Comparison of ENCODE assay signal across 22 mouse cellular contexts in the genomic region with DNA sequence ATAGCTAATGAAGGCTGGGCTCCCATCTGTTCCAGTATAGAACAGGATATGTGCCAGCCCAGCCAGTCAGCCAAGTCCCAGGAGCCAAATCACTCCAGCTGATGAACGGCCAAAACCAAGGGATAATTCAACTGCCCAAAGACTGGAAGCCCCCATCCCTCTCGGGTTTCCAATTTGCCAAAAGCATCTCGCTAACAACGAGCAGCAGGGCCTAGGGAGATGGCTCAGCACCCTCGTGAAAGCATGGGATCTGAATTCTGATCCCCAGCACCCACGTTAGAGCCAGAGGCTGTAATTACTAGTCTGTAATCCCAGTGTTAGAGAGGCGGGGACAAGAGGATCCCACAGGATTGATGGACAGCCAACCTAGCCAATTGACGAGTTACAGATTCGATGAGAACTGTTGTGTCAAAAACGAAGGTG. TPM values are rescaled to one million over a fixed set of nuclear protein-coding genes. Genes with fewer than 3 reads are reported as not detected.
DNase-seq lines count a peak whose midpoint lies in the region; ATAC-seq and TF ChIP-seq lines count a peak whose summit lies in the region.
"Had no signal": no experiment of that assay in that cellular context is flagged by ENCODE, and none has a peak within 500 bp of the region (broad histone marks: within the 10 kb centered on the region; RNA-seq: fewer than 3 reads in every experiment).

No protein-coding gene starts in this region.

- WGBS in forebrain, embryonic 13.5 days = 62% methylated on average over 10 of the region's 10 CpGs
- 75% methylated on average over 10 of the region's 10 CpGs for WGBS in forebrain, embryonic 12.5 days
- 45% methylated on average over 10 of the region's 10 CpGs for whole genome bisulfite sequencing in hindbrain, postnatal 0 days
- WGBS in hindbrain, embryonic 11.5 days = 70% methylated on average over 10 of the region's 10 CpGs
- 51% methylated on average over 10 of the region's 10 CpGs for WGBS in forebrain, postnatal 0 days

- H3K27ac ChIP-seq in forebrain, embryonic 13.5 days = no peak overlapping the region
- H3K27ac ChIP-seq in forebrain, embryonic 12.5 days = no peak overlapping the region
- no peak overlapping the region for H3K27ac ChIP-seq in hindbrain, postnatal 0 days
- no peak overlapping the region for H3K27ac ChIP-seq in hindbrain, embryonic 11.5 days (ENCODE audit: low read depth, low read length)
- H3K27ac ChIP-seq in forebrain, postnatal 0 days (ENCODE audit: low read depth, low read length) = no peak overlapping the region
- H3K27ac ChIP-seq: embryonic facial prominence, embryonic 13.5 days; heart, embryonic 10.5 days; hindbrain, embryonic 14.5 days had no signal

- no peak overlapping the region for H3K4me2 ChIP-seq in forebrain, embryonic 13.5 days
- no peak overlapping the region for H3K4me2 ChIP-seq in forebrain, embryonic 12.5 days
- H3K4me2 ChIP-seq in hindbrain, postnatal 0 days (ENCODE audit: low read depth, low read length) = no peak overlapping the region
- no peak overlapping the region for H3K4me2 ChIP-seq in hindbrain, embryonic 11.5 days (replicated peaks; ENCODE audit: low read depth, low read length)
- no peak overlapping the region for H3K4me2 ChIP-seq in forebrain, postnatal 0 days (ENCODE audit: low read depth)
- H3K4me2 ChIP-seq: embryonic facial prominence, embryonic 13.5 days; hindbrain, embryonic 14.5 days had no signal

- H3K27me3 ChIP-seq in forebrain, embryonic 13.5 days = no peaks in the 10 kb centered on the region
- H3K27me3 ChIP-seq in forebrain, embryonic 12.5 days = 0 out of 2 replicates have a peak, but pooled peaks cover 2% of the 10 kb centered on the region
- no peaks in the 10 kb centered on the region for H3K27me3 ChIP-seq in hindbrain, postnatal 0 days (ENCODE audit: insufficient read depth, low read length)
- H3K27me3 ChIP-seq in hindbrain, embryonic 11.5 days (ENCODE audit: control insufficient read depth, insufficient read depth, low read length) = no peaks in the 10 kb centered on the region
- H3K27me3 ChIP-seq in forebrain, postnatal 0 days (ENCODE audit: insufficient read depth, low read length) = no peaks in the 10 kb centered on the region
- H3K27me3 ChIP-seq: embryonic facial prominence, embryonic 13.5 days had no signal

- H3K4me1 ChIP-seq in forebrain, embryonic 13.5 days = no peaks in the 10 kb centered on the region
- no peaks in the 10 kb centered on the region for H3K4me1 ChIP-seq in forebrain, embryonic 12.5 days
- no peaks in the 10 kb centered on the region for H3K4me1 ChIP-seq in hindbrain, postnatal 0 days (ENCODE audit: insufficient read depth, low read length)
- H3K4me1 ChIP-seq in hindbrain, embryonic 11.5 days (replicated peaks; ENCODE audit: control insufficient read depth, insufficient read depth, low read length) = no peaks in the 10 kb centered on the region
- H3K4me1 ChIP-seq in forebrain, postnatal 0 days (ENCODE audit: insufficient read depth) = no peaks in the 10 kb centered on the region
- H3K4me1 ChIP-seq: embryonic facial prominence, embryonic 13.5 days; heart, embryonic 10.5 days had no signal

- H3K4me3 ChIP-seq in forebrain, embryonic 13.5 days = no peak overlapping the region
- no peak overlapping the region for H3K4me3 ChIP-seq in forebrain, embryonic 12.5 days (replicated peaks)
- no peak overlapping the region for H3K4me3 ChIP-seq in hindbrain, postnatal 0 days (ENCODE audit: low read length)
- no peak overlapping the region for H3K4me3 ChIP-seq in hindbrain, embryonic 11.5 days (ENCODE audit: low read depth, low read length)
- H3K4me3 ChIP-seq in forebrain, postnatal 0 days (ENCODE audit: low read depth, low read length) = no peak overlapping the region
- H3K4me3 ChIP-seq: embryonic facial prominence, embryonic 13.5 days; heart, embryonic 10.5 days had no signal

- no peak for TF ChIP-seq CTCF in hindbrain, postnatal 0 days (IDR thresholded peaks at IDR 0.05; ENCODE audit: low read depth)
- no peak for TF ChIP-seq CTCF in forebrain, postnatal 0 days (IDR thresholded peaks at IDR 0.05; ENCODE audit: low read depth)

- no peaks in the 10 kb centered on the region for H3K36me3 ChIP-seq in forebrain, embryonic 13.5 days (ENCODE audit: poor library complexity, severe bottlenecking)
- no peaks in the 10 kb centered on the region for H3K36me3 ChIP-seq in forebrain, embryonic 12.5 days (replicated peaks)
- no peaks in the 10 kb centered on the region for H3K36me3 ChIP-seq in hindbrain, postnatal 0 days (ENCODE audit: insufficient read depth, low read length)
- H3K36me3 ChIP-seq in hindbrain, embryonic 11.5 days (ENCODE audit: control insufficient read depth, insufficient read depth, low read length) = no peaks in the 10 kb centered on the region
- H3K36me3 ChIP-seq in forebrain, postnatal 0 days (ENCODE audit: insufficient read depth) = no peaks in the 10 kb centered on the region
- H3K36me3 ChIP-seq: embryonic facial prominence, embryonic 13.5 days; heart, embryonic 10.5 days had no signal

- no peak overlapping the region for H3K9ac ChIP-seq in forebrain, embryonic 13.5 days
- no peak overlapping the region for H3K9ac ChIP-seq in forebrain, embryonic 12.5 days
- no peak overlapping the region for H3K9ac ChIP-seq in hindbrain, postnatal 0 days (replicated peaks; ENCODE audit: low read length)
- H3K9ac ChIP-seq in hindbrain, embryonic 11.5 days (ENCODE audit: low read depth, low read length) = no peak overlapping the region
- no peak overlapping the region for H3K9ac ChIP-seq in forebrain, postnatal 0 days
- H3K9ac ChIP-seq: embryonic facial prominence, embryonic 13.5 days; hindbrain, embryonic 14.5 days had no signal

- peak; percentile 68 for DNase-seq in hindbrain, postnatal 0 days (ENCODE audit: low spot score)
- DNase-seq in hindbrain, embryonic 11.5 days (ENCODE audit: low spot score) = no peak
- DNase-seq in retina, postnatal 1 day = peak; percentile 44
- DNase-seq in retina, embryonic 14.5 days (ENCODE audit: low spot score) = no peak
- DNase-seq in forebrain, postnatal 0 days = peak; percentile 68
- DNase-seq in adrenal gland, postnatal 4 days (ENCODE audit: low spot score in 2 of 2) = no peak
- DNase-seq: adrenal gland, postnatal 10 days; cerebellum, adult 2 months; cerebellum, postnatal 36 days; gastrocnemius, postnatal 10 days; heart, adult 18-20 months; heart, postnatal 10 days; heart, postnatal 4 days; kidney, adult 8-10 months had no signal

- ATAC-seq in forebrain, embryonic 13.5 days = peak; percentile 33; the same call in 1 of the 2 replicates
- no peak for ATAC-seq in forebrain, embryonic 12.5 days (ENCODE audit: low FRiP score)
- peak; percentile 61; the same call in 1 of the 2 replicates for ATAC-seq in hindbrain, postnatal 0 days
- no peak for ATAC-seq in hindbrain, embryonic 11.5 days (ENCODE audit: low FRiP score)
- peak; percentile 48 for ATAC-seq in forebrain, postnatal 0 days
- ATAC-seq: inflammation-experienced regulatory T-cells, adult 6 months; intestine, postnatal 0 days had no signal

- H3K9me3 ChIP-seq in forebrain, embryonic 13.5 days (replicated peaks) = no peaks in the 10 kb centered on the region
- no peaks in the 10 kb centered on the region for H3K9me3 ChIP-seq in forebrain, embryonic 12.5 days
- no peaks in the 10 kb centered on the region for H3K9me3 ChIP-seq in hindbrain, postnatal 0 days (ENCODE audit: low read length)
- H3K9me3 ChIP-seq in hindbrain, embryonic 11.5 days (ENCODE audit: control insufficient read depth, low read length) = no peaks in the 10 kb centered on the region
- no peaks in the 10 kb centered on the region for H3K9me3 ChIP-seq in forebrain, postnatal 0 days (ENCODE audit: low read length)
- H3K9me3 ChIP-seq: embryonic facial prominence, embryonic 13.5 days; heart, embryonic 10.5 days had no signal

RNA-seq across cellular contexts. Expression of gene Cog1, which starts 14.3 kb away (rescaled TPM):
- 30.1 and 31.1 TPM in 2 replicates for polyA plus RNA-seq in forebrain, embryonic 13.5 days (2015; fragmentation: Nextera tagmentation; extraction: Ambion mirVana)
- 35.3 and 38.3 TPM in 2 replicates for polyA plus RNA-seq in forebrain, embryonic 12.5 days (2016; fragmentation: Nextera tagmentation; extraction: Ambion mirVana)
- 59.9 and 63.8 TPM in 2 replicates for total RNA-seq in hindbrain, postnatal 0 days (2014; rRNA removed)
- 30.6 and 31.3 TPM in 2 replicates for polyA plus RNA-seq in hindbrain, postnatal 0 days (2015; fragmentation: Nextera tagmentation; extraction: Ambion mirVana)
- polyA plus RNA-seq in hindbrain, embryonic 11.5 days (2014; fragmentation: Nextera tagmentation; extraction: Ambion mirVana) = 37.6 and 37.8 TPM in 2 replicates
- total RNA-seq in forebrain, postnatal 0 days (2014; rRNA removed) = 37.2 and 48.8 TPM in 2 replicates
- polyA plus RNA-seq in forebrain, postnatal 0 days (2015; fragmentation: Nextera tagmentation; extraction: Ambion mirVana) = 25.3 and 28.6 TPM in 2 replicates
- total RNA-seq in adrenal gland, postnatal 4 days (2021) = 10 to 100 TPM; 34.9 to 41.8 TPM

RNA-seq across cellular contexts. Expression of gene Slc39a11, which starts 15.2 kb away (rescaled TPM):
- 27.7 and 29.0 TPM in 2 replicates for polyA plus RNA-seq in forebrain, embryonic 13.5 days (2015; fragmentation: Nextera tagmentation; extraction: Ambion mirVana)
- 23.9 and 25.1 TPM in 2 replicates for polyA plus RNA-seq in forebrain, embryonic 12.5 days (2016; fragmentation: Nextera tagmentation; extraction: Ambion mirVana)
- 63.3 and 67.9 TPM in 2 replicates for total RNA-seq in hindbrain, postnatal 0 days (2014; rRNA removed)
- 35.0 and 35.6 TPM in 2 replicates for polyA plus RNA-seq in hindbrain, postnatal 0 days (2015; fragmentation: Nextera tagmentation; extraction: Ambion mirVana)
- 20.1 and 20.4 TPM in 2 replicates for polyA plus RNA-seq in hindbrain, embryonic 11.5 days (2014; fragmentation: Nextera tagmentation; extraction: Ambion mirVana)
- 36.9 and 48.2 TPM in 2 replicates for total RNA-seq in forebrain, postnatal 0 days (2014; rRNA removed)
- polyA plus RNA-seq in forebrain, postnatal 0 days (2015; fragmentation: Nextera tagmentation; extraction: Ambion mirVana) = 33.1 and 39.1 TPM in 2 replicates
- total RNA-seq in adrenal gland, postnatal 4 days (2021) = 10 to 100 TPM; 23.9 to 26.0 TPM

RNA-seq across cellular contexts. Expression of gene Sstr2, which starts 15.6 kb away (rescaled TPM):
- 62.7 and 78.0 TPM in 2 replicates for polyA plus RNA-seq in forebrain, embryonic 13.5 days (2015; fragmentation: Nextera tagmentation; extraction: Ambion mirVana)
- polyA plus RNA-seq in forebrain, embryonic 12.5 days (2016; fragmentation: Nextera tagmentation; extraction: Ambion mirVana) = 22.4 and 25.4 TPM in 2 replicates
- 58.9 and 94.0 TPM in 2 replicates for total RNA-seq in hindbrain, postnatal 0 days (2014; rRNA removed)
- polyA plus RNA-seq in hindbrain, postnatal 0 days (2015; fragmentation: Nextera tagmentation; extraction: Ambion mirVana) = 32.4 and 37.6 TPM in 2 replicates
- polyA plus RNA-seq in hindbrain, embryonic 11.5 days (2014; fragmentation: Nextera tagmentation; extraction: Ambion mirVana) = 36.9 and 41.9 TPM in 2 replicates
- total RNA-seq in forebrain, postnatal 0 days (2014; rRNA removed) = 19.9 and 32.2 TPM in 2 replicates
- 23.1 and 27.1 TPM in 2 replicates for polyA plus RNA-seq in forebrain, postnatal 0 days (2015; fragmentation: Nextera tagmentation; extraction: Ambion mirVana)
- 1 to 10 TPM; 3.6 to 4.8 TPM for total RNA-seq in adrenal gland, postnatal 4 days (2021)
- total RNA-seq: CH12.LX; heart, adult 18-20 months; heart, postnatal 10 days; heart, postnatal 4 days had no signal

RNA-seq across cellular contexts. Expression of gene Fam104a, which starts 49.2 kb away (rescaled TPM):
- polyA plus RNA-seq in forebrain, embryonic 13.5 days (2015; fragmentation: Nextera tagmentation; extraction: Ambion mirVana) = 48.2 and 51.9 TPM in 2 replicates
- 53.2 and 56.7 TPM in 2 replicates for polyA plus RNA-seq in forebrain, embryonic 12.5 days (2016; fragmentation: Nextera tagmentation; extraction: Ambion mirVana)
- 29.5 and 36.8 TPM in 2 replicates for total RNA-seq in hindbrain, postnatal 0 days (2014; rRNA removed)
- 50.6 and 51.5 TPM in 2 replicates for polyA plus RNA-seq in hindbrain, postnatal 0 days (2015; fragmentation: Nextera tagmentation; extraction: Ambion mirVana)
- polyA plus RNA-seq in hindbrain, embryonic 11.5 days (2014; fragmentation: Nextera tagmentation; extraction: Ambion mirVana) = 49.9 and 56.4 TPM in 2 replicates
- total RNA-seq in forebrain, postnatal 0 days (2014; rRNA removed) = 37.6 and 38.7 TPM in 2 replicates
- 54.7 and 58.9 TPM in 2 replicates for polyA plus RNA-seq in forebrain, postnatal 0 days (2015; fragmentation: Nextera tagmentation; extraction: Ambion mirVana)
- 10 to 100 TPM; 32.5 to 33.5 TPM for total RNA-seq in adrenal gland, postnatal 4 days (2021)

RNA-seq across cellular contexts. Expression of gene D11Wsu47e, which starts 49.5 kb away (rescaled TPM):
- 20.6 and 21.7 TPM in 2 replicates for polyA plus RNA-seq in forebrain, embryonic 13.5 days (2015; fragmentation: Nextera tagmentation; extraction: Ambion mirVana)
- polyA plus RNA-seq in forebrain, embryonic 12.5 days (2016; fragmentation: Nextera tagmentation; extraction: Ambion mirVana) = 24.5 and 25.7 TPM in 2 replicates
- 17.7 and 32.4 TPM in 2 replicates for total RNA-seq in hindbrain, postnatal 0 days (2014; rRNA removed)
- polyA plus RNA-seq in hindbrain, postnatal 0 days (2015; fragmentation: Nextera tagmentation; extraction: Ambion mirVana) = 19.7 and 22.5 TPM in 2 replicates
- 20.2 and 21.0 TPM in 2 replicates for polyA plus RNA-seq in hindbrain, embryonic 11.5 days (2014; fragmentation: Nextera tagmentation; extraction: Ambion mirVana)
- total RNA-seq in forebrain, postnatal 0 days (2014; rRNA removed) = 34.2 and 36.7 TPM in 2 replicates
- 23.4 and 25.7 TPM in 2 replicates for polyA plus RNA-seq in forebrain, postnatal 0 days (2015; fragmentation: Nextera tagmentation; extraction: Ambion mirVana)
- total RNA-seq in adrenal gland, postnatal 4 days (2021) = 10 to 100 TPM; 24.7 to 25.9 TPM

Comparison
In these comparisons a context has a peak if more than half of its experiments do, and no peak if none do; other contexts are left out.
1. ATAC-seq: peak in forebrain, embryonic 13.5 days (single experiment), hindbrain, postnatal 0 days (single experiment) and forebrain, postnatal 0 days (single experiment); none in forebrain, embryonic 12.5 days (single experiment) and hindbrain, embryonic 11.5 days (single experiment).
2. DNase-seq: peak in hindbrain, postnatal 0 days (single experiment), retina, postnatal 1 day (single experiment) and forebrain, postnatal 0 days (single experiment); none in hindbrain, embryonic 11.5 days (single experiment), retina, embryonic 14.5 days (single experiment) and adrenal gland, postnatal 4 days (0 of 2).